Mouse (Mus musculus) megakaryocyte, embryonic 14.5 days (primary cell): ENCODE measurements around the gene Kif11.

Experiments
- FLI1 ChIP-seq: IDR thresholded peaks from 2 replicates; pipeline ENCODE4 v1.6.1; 2012; ENCODE audit warnings: low read length, inconsistent platforms, mixed read lengths
- GATA1 ChIP-seq: IDR thresholded peaks from 3 replicates; pipeline ENCODE4 v1.6.1; 2012; ENCODE audit warnings: mixed read lengths, low read length, inconsistent platforms, borderline replicate concordance

DNA sequence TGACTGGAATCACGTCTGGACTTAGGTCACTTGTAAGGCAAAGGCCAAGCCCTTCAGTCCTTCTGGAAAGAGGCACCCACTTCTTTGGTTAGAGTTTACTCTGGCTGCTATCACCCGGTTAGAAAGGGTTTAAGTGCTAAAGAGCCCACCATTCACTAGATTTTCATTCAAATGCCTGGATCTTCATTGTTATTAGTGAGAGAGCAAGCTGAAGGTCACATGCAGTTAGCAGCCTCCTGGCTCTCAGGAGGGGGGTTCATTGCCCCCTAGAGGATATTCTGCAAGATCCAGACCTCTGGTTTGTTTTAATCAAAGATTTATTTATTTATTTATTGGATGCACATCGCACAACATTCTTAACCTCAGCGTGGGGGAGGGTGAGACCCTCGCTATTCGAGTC, 24.7 kb downstream of the Kif11 start:
- TF ChIP-seq GATA1 (no peak), FLI1 (no peak)
